Mouse (Mus musculus) adrenal gland, postnatal 4 days (tissue): Measurements from ENCODE around the gene Tmco5b. TPM values are rescaled to one million over a fixed set of nuclear protein-coding genes. Genes with fewer than 3 reads are reported as not detected.

ENCODE experiments used
- DNase-seq, 2 experiments: peaks; one replicate each; pipeline ENCODE4 v3.0.0; 2021 to 2022; ENCODE audit warnings: low spot score in 2 of 2, mixed read lengths in 2 of 2
- long read RNA-seq, 2 experiments: library from polyadenylated mRNA; stranded (forward); transcript quantifications; one replicate each; pipeline ENCODE4 v2.0.0; 2021
- total RNA-seq, 2 experiments: library from RNA; stranded (reverse); gene quantifications; 2 replicates each; pipeline ENCODE4 v1.2.3; 2021

Gene Tmco5b
- not detected for total RNA-seq
- long read RNA-seq, experiment 1 = 0 reads
- long read RNA-seq, experiment 2 = 0 reads

GRCm38 (mm10) chr2:113285432-113285831 lies at the start of gene Tmco5b:
Gene Tmco5b (plus strand): TSS chr2:113285732.
- no peak for DNase-seq

GRCm38 (mm10) chr2:113236993-113237392 lies 48.5 kb upstream of the Tmco5b start:
- no peak for DNase-seq

GRCm38 (mm10) chr2:113238871-113239270 lies 46.7 kb upstream of the Tmco5b start:
- DNase-seq = no peak

- no peak for DNase-seq
These were observed 17.1 kb downstream of the Tmco5b start for GRCm38 (mm10) chr2:113302349-113303239.

GRCm38 (mm10) chr2:113303240-113303538 lies 17.7 kb downstream of the Tmco5b start:
- DNase-seq = no peak

- DNase-seq = peak; percentile 11 to 15
These were observed 19.8 kb downstream of the Tmco5b start for GRCm38 (mm10) chr2:113305339-113305738.

- no peak for DNase-seq
These were observed 25.7 kb downstream of the Tmco5b start for GRCm38 (mm10) chr2:113311211-113311610.

- DNase-seq = no peak
These were observed 37.5 kb downstream of the Tmco5b start for GRCm38 (mm10) chr2:113323016-113323415.

- no peak for DNase-seq
These were observed 48.4 kb downstream of the Tmco5b start for GRCm38 (mm10) chr2:113333799-113334541.

- no peak for DNase-seq
These were observed 50.2 kb downstream of the Tmco5b start for GRCm38 (mm10) chr2:113335561-113336294.

- no peak for DNase-seq
These were observed 59.0 kb downstream of the Tmco5b start for GRCm38 (mm10) chr2:113344536-113344935.

Other genes with a start within 250 kb of the Tmco5b start
- gene Ryr3, start 68.6 kb upstream of the Tmco5b start, total RNA-seq = 1 to 10 TPM; 1.4 to 2.1 TPM
- gene Fmn1, start 42.0 kb downstream of the Tmco5b start, total RNA-seq = 10 to 100 TPM in 1 of 2 experiments, 1 to 10 TPM in 1; 3.8 to 11.8 TPM